Mouse (Mus musculus) embryonic facial prominence, embryonic 10.5 days (tissue): ENCODE measurements at regions not wholly inside any gene's neighbourhood (a gene's known extent, or its start where the extent isn't known, plus 50 kb on each side); places are given as distances from the start of the nearest gene placed in this dataset.

ENCODE experiments used
- DNase-seq: peaks from one replicate; pipeline ENCODE4 v3.0.0-alpha.2; 2017; ENCODE audit warnings: low spot score
- H3K27ac ChIP-seq: fragments of 300-500 bp; sonication (generic); replicated peaks from 2 replicates; pipeline ENCODE4 v1.5.1; 2016; ENCODE audit warnings: mild to moderate bottlenecking
- H3K27me3 ChIP-seq: fragments of 300-500 bp; sonication (generic); replicated peaks from 2 replicates; pipeline ENCODE4 v1.6.1; 2016; ENCODE audit warnings: low read depth, mild to moderate bottlenecking; ENCODE audit not compliant: poor library complexity, severe bottlenecking
- H3K36me3 ChIP-seq: fragments of 300-500 bp; sonication (generic); replicated peaks from 2 replicates; pipeline ENCODE4 v1.6.1; 2016; ENCODE audit warnings: mild to moderate bottlenecking, moderate library complexity
- H3K4me1 ChIP-seq: fragments of 300-500 bp; sonication (generic); 2 replicates; pipeline ENCODE4 v1.6.1; 2016
- H3K4me3 ChIP-seq: fragments of 300-500 bp; sonication (generic); 2 replicates; pipeline ENCODE4 v1.5.1; 2016; ENCODE audit warnings: mild to moderate bottlenecking, moderate library complexity
- H3K9me3 ChIP-seq: fragments of 300-500 bp; sonication (generic); 2 replicates; pipeline ENCODE4 v1.6.1; 2016; ENCODE audit warnings: mild to moderate bottlenecking
- WGBS: fragments of 180-500 bp; shearing (Covaris S2); methylation state at CpG from one replicate; pipeline ENCODE4 v1.1.7; 2016; 5-methylcytosine and 5-hydroxymethylcytosine counted together

- no peaks in the 10 kb centered on the region for H3K9me3 ChIP-seq
- H3K4me1 ChIP-seq = no peaks in the 10 kb centered on the region
- no peak for DNase-seq
- no peak overlapping the region for H3K4me3 ChIP-seq
- no peak overlapping the region for H3K27ac ChIP-seq
- no peaks in the 10 kb centered on the region for H3K36me3 ChIP-seq
- WGBS = 72% methylated on average over 1 of the region's 1 CpGs
- H3K27me3 ChIP-seq = no peaks in the 10 kb centered on the region
Measured at GRCm38 (mm10) chr5:15854752-15855151, 79.7 kb upstream of the Cacna2d1 start.

GRCm38 (mm10) chr5:15857034-15857433, 77.5 kb upstream of the Cacna2d1 start:
- Histone ChIP-seq H3K36me3 (no peaks in the 10 kb centered on the region), H3K4me3 (no peak overlapping the region), H3K9me3 (no peaks in the 10 kb centered on the region), H3K4me1 (no peaks in the 10 kb centered on the region), H3K27ac (no peak overlapping the region), H3K27me3 (no peaks in the 10 kb centered on the region)
- 65% methylated on average over 1 of the region's 1 CpGs for WGBS
- DNase-seq = no peak

GRCm38 (mm10) chr5:15874065-15874464, 60.4 kb upstream of the Cacna2d1 start:
- 84% methylated on average over 3 of the region's 3 CpGs for WGBS
- no peaks in the 10 kb centered on the region for H3K36me3 ChIP-seq
- DNase-seq = no peak
- H3K27me3 ChIP-seq = no peaks in the 10 kb centered on the region
- H3K9me3 ChIP-seq = no peaks in the 10 kb centered on the region
- no peak overlapping the region for H3K27ac ChIP-seq
- H3K4me3 ChIP-seq = no peak overlapping the region
- 0 out of 2 replicates have a peak, but pooled peaks cover 4% of the 10 kb centered on the region for H3K4me1 ChIP-seq

GRCm38 (mm10) chr5:15883004-15883403, 51.5 kb upstream of the Cacna2d1 start:
- H3K9me3 ChIP-seq = no peaks in the 10 kb centered on the region
- peak overlapping the region; percentile 30; the same call in 1 of the 2 replicates for H3K27ac ChIP-seq
- no peak overlapping the region for H3K4me3 ChIP-seq
- DNase-seq = no peak
- peaks cover 3% of the 10 kb centered on the region; the same call in 1 of the 2 replicates for H3K27me3 ChIP-seq
- no peaks in the 10 kb centered on the region for H3K36me3 ChIP-seq
- H3K4me1 ChIP-seq = no peaks in the 10 kb centered on the region
